In the genomic region with DNA sequence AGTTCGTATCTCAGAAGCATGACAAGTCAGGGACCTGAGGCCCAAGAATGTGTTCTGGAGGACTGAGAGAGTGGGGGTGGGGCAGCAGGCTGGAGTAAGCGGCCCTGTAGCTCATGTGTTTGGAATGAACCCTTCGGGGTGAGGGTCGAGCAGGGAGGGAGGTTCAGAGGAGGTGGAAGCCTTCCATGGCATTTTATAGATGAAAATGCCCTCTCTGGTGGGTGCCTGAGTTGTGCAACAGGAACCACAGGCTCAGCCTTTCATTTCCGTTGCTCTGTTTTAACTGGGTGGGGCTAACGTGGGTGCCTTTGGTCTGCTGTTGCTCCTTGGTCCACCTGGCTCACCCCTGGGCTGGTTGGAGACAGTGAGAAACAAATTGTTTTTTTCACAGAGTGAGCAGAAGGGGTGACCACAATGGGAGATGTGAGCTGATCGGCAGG, we compare ENCODE assay signal across 10 mouse cellular contexts. TPM values are rescaled to one million over a fixed set of nuclear protein-coding genes. Genes with fewer than 3 reads are reported as not detected.
DNase-seq lines count a peak whose midpoint lies in the region; ATAC-seq lines count a peak whose summit lies in the region.
"Had no signal": no experiment of that assay in that cellular context is flagged by ENCODE, and none has a peak within 500 bp of the region (broad histone marks: within the 10 kb centered on the region; RNA-seq: fewer than 3 reads in every experiment).

No protein-coding gene starts in this region.

- H3K36me3 ChIP-seq in forebrain, embryonic 14.5 days (ENCODE audit: control insufficient read depth, insufficient read depth, low read length): no peaks in the 10 kb centered on the region
- H3K36me3 ChIP-seq: intestine, embryonic 15.5 days had no signal

- DNase-seq in adrenal gland, adult 2 months: peak; percentile 47
- no peak for DNase-seq in adrenal gland, postnatal 4 days (ENCODE audit: low spot score in 2 of 2)
- DNase-seq in lung, postnatal 36 days: peak; percentile 48
- no peak for DNase-seq in lung, postnatal 14 days
- DNase-seq in forebrain, embryonic 14.5 days (ENCODE audit: low spot score): no peak
- DNase-seq in gastrocnemius, postnatal 36 days: no peak
- no peak for DNase-seq in gastrocnemius, postnatal 4 days (ENCODE audit: low spot score in 2 of 2)

- H3K9me3 ChIP-seq in forebrain, embryonic 14.5 days (replicated peaks; ENCODE audit: control insufficient read depth, low read length): no peaks in the 10 kb centered on the region
- H3K9me3 ChIP-seq: intestine, embryonic 15.5 days had no signal

- H3K27me3 ChIP-seq in forebrain, embryonic 14.5 days (replicated peaks; ENCODE audit: control insufficient read depth, insufficient read depth, low read length): no peaks in the 10 kb centered on the region
- H3K27me3 ChIP-seq: intestine, embryonic 15.5 days had no signal

- H3K4me3 ChIP-seq in forebrain, embryonic 14.5 days (ENCODE audit: low read depth, low read length): no peak overlapping the region
- H3K4me3 ChIP-seq: intestine, embryonic 15.5 days had no signal

- no peak overlapping the region for H3K9ac ChIP-seq in forebrain, embryonic 14.5 days (ENCODE audit: low read length)
- H3K9ac ChIP-seq: intestine, embryonic 15.5 days; liver, embryonic 14.5 days had no signal

- no peak overlapping the region for H3K4me2 ChIP-seq in forebrain, embryonic 14.5 days (ENCODE audit: low read length)

- no peaks in the 10 kb centered on the region for H3K4me1 ChIP-seq in forebrain, embryonic 14.5 days (ENCODE audit: control insufficient read depth, insufficient read depth, low read length)

- peak; percentile 68 for ATAC-seq in megakaryocyte progenitor cell, adult 5-6 weeks (replicated peaks; ENCODE audit: poor library complexity)
- ATAC-seq in forebrain, embryonic 14.5 days: no peak
- ATAC-seq: intestine, embryonic 15.5 days had no signal

- intact Hi-C loops in gastrocnemius, postnatal 36 days (cut with DNase I): no loop called here

- WGBS in forebrain, embryonic 14.5 days: 63% methylated on average over 7 of the region's 7 CpGs

- no peak overlapping the region for H3K27ac ChIP-seq in forebrain, embryonic 14.5 days (ENCODE audit: low read depth, low read length)
- H3K27ac ChIP-seq: intestine, embryonic 15.5 days; liver, embryonic 14.5 days had no signal

RNA-seq across cellular contexts. Expression of gene Rcsd1, which starts 9.2 kb away (rescaled TPM):
- 10 to 100 TPM; 13.5 to 16.0 TPM for total RNA-seq in adrenal gland, adult 2 months (2021)
- 4.4 and 4.9 TPM in 2 replicates for polyA plus RNA-seq in adrenal gland, adult 2 months (2012; rRNA removed)
- total RNA-seq in adrenal gland, postnatal 4 days (2021): 10 to 100 TPM; 29.5 to 31.9 TPM
- total RNA-seq in megakaryocyte progenitor cell, adult 5-6 weeks (2015): 48.8 and 48.9 TPM in 2 replicates
- total RNA-seq in megakaryocyte progenitor cell, adult 5-6 weeks (2017): 110 and 111 TPM in 2 replicates
- polyA plus RNA-seq in forebrain, embryonic 14.5 days (2014; fragmentation: Nextera tagmentation; extraction: Ambion mirVana): 3.3 and 4.4 TPM in 2 replicates
- 10 to 100 TPM; 96.2 to 99.4 TPM for total RNA-seq in gastrocnemius, postnatal 36 days (2021)
- total RNA-seq in gastrocnemius, postnatal 4 days (2021): 100 to 1,000 TPM; 108 to 126 TPM

Comparison
In these comparisons a context has a peak if more than half of its experiments do, and no peak if none do; other contexts are left out.
1. DNase-seq: peak in adrenal gland, adult 2 months (single experiment) and lung, postnatal 36 days (single experiment); none in adrenal gland, postnatal 4 days (0 of 2), lung, postnatal 14 days (single experiment), forebrain, embryonic 14.5 days (single experiment), gastrocnemius, postnatal 36 days (0 of 2) and gastrocnemius, postnatal 4 days (0 of 2).